Mouse (Mus musculus) cerebellum, adult 2 months (tissue): ENCODE measurements around the gene Tmem14a.
"Not testable (repeated sequence)": the region's sequence is repeated elsewhere in the genome, so short reads cannot be mapped to it uniquely, and the experiment has no call there.

Experiments
- CTCF ChIP-seq: fragments of 200-500 bp; IDR thresholded peaks from 2 replicates; pipeline ENCODE4 v1.5.1; 2011; ENCODE audit warnings: low read depth, mild to moderate bottlenecking, control low read depth, low read length, moderate library complexity, borderline replicate concordance; ENCODE audit not compliant: insufficient read depth
- POLR2A ChIP-seq: fragments of 200-500 bp; IDR thresholded peaks from 2 replicates; pipeline ENCODE4 v1.6.1; 2011; ENCODE audit warnings: low read length, control low read depth, borderline replicate concordance; ENCODE audit not compliant: insufficient read depth

DNA sequence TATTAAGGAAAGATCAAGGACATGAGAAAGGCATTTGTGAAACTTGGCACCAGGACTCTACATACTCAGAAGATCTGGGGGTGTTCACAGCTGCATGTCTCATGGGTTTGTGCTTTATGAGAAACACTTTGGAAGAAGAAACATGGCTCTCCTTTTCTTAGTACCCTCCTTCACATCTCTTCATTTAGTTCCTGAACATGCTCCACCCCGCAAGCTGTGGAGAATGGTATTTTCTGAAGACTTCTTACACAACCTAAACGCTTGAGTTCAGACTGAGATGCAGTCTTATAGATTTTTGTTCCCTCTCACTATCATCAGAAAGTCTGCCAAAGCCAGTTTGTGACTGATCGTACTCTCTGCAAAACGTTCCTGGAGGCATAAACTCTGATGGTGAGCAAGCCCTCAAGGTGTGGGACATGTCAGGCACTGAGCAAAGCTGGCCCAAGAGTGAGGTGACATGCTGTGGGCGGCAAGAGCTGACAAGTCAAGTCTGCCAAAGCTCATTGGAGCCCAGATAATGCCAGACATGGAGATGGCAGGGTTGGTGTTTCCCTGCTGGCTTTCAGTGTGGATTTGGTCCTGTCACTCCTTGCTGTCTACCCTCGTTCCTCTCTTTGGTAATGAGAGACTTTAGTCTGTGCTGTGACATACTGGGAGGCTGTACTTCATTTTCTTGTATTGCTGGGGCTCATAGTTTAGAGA is 4.2 kb upstream of the Tmem14a start:
- TF ChIP-seq POLR2A, CTCF: not testable (repeated sequence)
